Mouse (Mus musculus): ENCODE measurements around the gene Gm5136. TPM values are rescaled to one million over a fixed set of nuclear protein-coding genes. Genes with fewer than 3 reads are reported as not detected.

Gm5136 gene
- polyA plus RNA-seq, 1 experiment from 2014 or later = not detected

GRCm38 (mm10) chr10:108677053-108677452, 22.9 kb downstream of the Gm5136 start:
- no peaks in the 10 kb centered on the region for H3K9me3 ChIP-seq
- WGBS = 88% methylated on average over 8 of the region's 8 CpGs
- H3K27me3 ChIP-seq (ENCODE audit: insufficient read depth, poor library complexity, severe bottlenecking) = no peaks in the 10 kb centered on the region
- no peaks in the 10 kb centered on the region for H3K4me1 ChIP-seq (replicated peaks)
- H3K36me3 ChIP-seq = no peaks in the 10 kb centered on the region
- H3K4me3 ChIP-seq = no peak overlapping the region
- no peak for DNase-seq (ENCODE audit: low spot score)
- H3K27ac ChIP-seq = no peak overlapping the region

- H3K27ac ChIP-seq = no peak overlapping the region
- no peaks in the 10 kb centered on the region for H3K4me1 ChIP-seq (replicated peaks)
- H3K36me3 ChIP-seq = no peaks in the 10 kb centered on the region
- no peak for DNase-seq (ENCODE audit: low spot score)
- H3K27me3 ChIP-seq (ENCODE audit: insufficient read depth, poor library complexity, severe bottlenecking) = no peaks in the 10 kb centered on the region
- WGBS = 87% methylated on average over 3 of the region's 3 CpGs
- H3K9me3 ChIP-seq = no peaks in the 10 kb centered on the region
- no peak overlapping the region for H3K4me3 ChIP-seq
Observed at GRCm38 (mm10) chr10:108668944-108669343, 31.0 kb downstream of the Gm5136 start.

GRCm38 (mm10) chr10:108660295-108660694, 39.7 kb downstream of the Gm5136 start:
- H3K4me3 ChIP-seq = no peak overlapping the region
- 79% methylated on average over 3 of the region's 3 CpGs for whole genome bisulfite sequencing
- no peaks in the 10 kb centered on the region for H3K9me3 ChIP-seq
- DNase-seq (ENCODE audit: low spot score) = no peak
- no peak overlapping the region for H3K27ac ChIP-seq
- H3K27me3 ChIP-seq (ENCODE audit: insufficient read depth, poor library complexity, severe bottlenecking) = no peaks in the 10 kb centered on the region
- no peaks in the 10 kb centered on the region for H3K36me3 ChIP-seq
- H3K4me1 ChIP-seq (replicated peaks) = no peaks in the 10 kb centered on the region

GRCm38 (mm10) chr10:108658300-108658699, 41.7 kb downstream of the Gm5136 start:
- Histone ChIP-seq H3K9me3 (no peaks in the 10 kb centered on the region), H3K4me3 (no peak overlapping the region), H3K27ac (no peak overlapping the region), H3K4me1 (replicated peaks) (no peaks in the 10 kb centered on the region), H3K36me3 (no peaks in the 10 kb centered on the region), H3K27me3 (ENCODE audit: insufficient read depth, poor library complexity, severe bottlenecking) (no peaks in the 10 kb centered on the region)
- 62% methylated on average over 2 of the region's 2 CpGs for WGBS
- DNase-seq (ENCODE audit: low spot score) = no peak

GRCm38 (mm10) chr10:108657669-108658068, 42.3 kb downstream of the Gm5136 start:
- no peak for DNase-seq (ENCODE audit: low spot score)
- Histone ChIP-seq H3K9me3 (no peaks in the 10 kb centered on the region), H3K4me1 (replicated peaks) (no peaks in the 10 kb centered on the region), H3K4me3 (no peak overlapping the region), H3K27ac (no peak overlapping the region), H3K36me3 (no peaks in the 10 kb centered on the region), H3K27me3 (ENCODE audit: insufficient read depth, poor library complexity, severe bottlenecking) (no peaks in the 10 kb centered on the region)

GRCm38 (mm10) chr10:108656898-108657297, 43.1 kb downstream of the Gm5136 start:
- no peak overlapping the region for H3K27ac ChIP-seq
- H3K36me3 ChIP-seq = no peaks in the 10 kb centered on the region
- H3K27me3 ChIP-seq (ENCODE audit: insufficient read depth, poor library complexity, severe bottlenecking) = no peaks in the 10 kb centered on the region
- no peaks in the 10 kb centered on the region for H3K9me3 ChIP-seq
- DNase-seq (ENCODE audit: low spot score) = no peak
- H3K4me3 ChIP-seq = no peak overlapping the region
- no peaks in the 10 kb centered on the region for H3K4me1 ChIP-seq (replicated peaks)
- WGBS = 90% methylated on average over 4 of the region's 4 CpGs

- H3K27ac ChIP-seq = no peak overlapping the region
- DNase-seq (ENCODE audit: low spot score) = no peak
- 95% methylated on average over 11 of the region's 11 CpGs for WGBS
- no peaks in the 10 kb centered on the region for H3K9me3 ChIP-seq
- no peaks in the 10 kb centered on the region for H3K27me3 ChIP-seq (ENCODE audit: insufficient read depth, poor library complexity, severe bottlenecking)
- no peaks in the 10 kb centered on the region for H3K36me3 ChIP-seq
- no peaks in the 10 kb centered on the region for H3K4me1 ChIP-seq (replicated peaks)
- no peak overlapping the region for H3K4me3 ChIP-seq
Observed at GRCm38 (mm10) chr10:108655074-108655473, 44.9 kb downstream of the Gm5136 start.

GRCm38 (mm10) chr10:108652831-108653230, 47.1 kb downstream of the Gm5136 start:
- no peak overlapping the region for H3K27ac ChIP-seq
- no peak for DNase-seq (ENCODE audit: low spot score)
- H3K4me3 ChIP-seq = no peak overlapping the region
- H3K4me1 ChIP-seq (replicated peaks) = no peaks in the 10 kb centered on the region
- H3K36me3 ChIP-seq = no peaks in the 10 kb centered on the region
- H3K27me3 ChIP-seq (ENCODE audit: insufficient read depth, poor library complexity, severe bottlenecking) = no peaks in the 10 kb centered on the region
- H3K9me3 ChIP-seq = no peaks in the 10 kb centered on the region
- 80% methylated on average over 8 of the region's 8 CpGs for WGBS

GRCm38 (mm10) chr10:108652066-108652465, 47.9 kb downstream of the Gm5136 start:
- DNase-seq (ENCODE audit: low spot score) = no peak
- no peak overlapping the region for H3K27ac ChIP-seq
- WGBS = 82% methylated on average over 8 of the region's 8 CpGs

GRCm38 (mm10) chr10:108649174-108649573, 50.8 kb downstream of the Gm5136 start:
- H3K36me3 ChIP-seq = no peaks in the 10 kb centered on the region
- no peak overlapping the region for H3K27ac ChIP-seq
- no peaks in the 10 kb centered on the region for H3K4me1 ChIP-seq (replicated peaks)
- no peaks in the 10 kb centered on the region for H3K9me3 ChIP-seq
- H3K27me3 ChIP-seq (ENCODE audit: insufficient read depth, poor library complexity, severe bottlenecking) = no peaks in the 10 kb centered on the region
- no peak overlapping the region for H3K4me3 ChIP-seq
- WGBS = 87% methylated on average over 7 of the region's 7 CpGs
- DNase-seq (ENCODE audit: low spot score) = no peak

More at GRCm38 (mm10) chr10:108652066-108652465, 47.9 kb downstream of the Gm5136 start:
- H3K4me3 ChIP-seq = no peak overlapping the region
- H3K36me3 ChIP-seq = no peaks in the 10 kb centered on the region
- no peaks in the 10 kb centered on the region for H3K4me1 ChIP-seq (replicated peaks)
- no peaks in the 10 kb centered on the region for H3K27me3 ChIP-seq (ENCODE audit: insufficient read depth, poor library complexity, severe bottlenecking)
- H3K9me3 ChIP-seq = no peaks in the 10 kb centered on the region

All from hindbrain, embryonic 10.5 days (tissue).